Comparison of ENCODE assay signal across 8 mouse cellular contexts in the genomic region with DNA sequence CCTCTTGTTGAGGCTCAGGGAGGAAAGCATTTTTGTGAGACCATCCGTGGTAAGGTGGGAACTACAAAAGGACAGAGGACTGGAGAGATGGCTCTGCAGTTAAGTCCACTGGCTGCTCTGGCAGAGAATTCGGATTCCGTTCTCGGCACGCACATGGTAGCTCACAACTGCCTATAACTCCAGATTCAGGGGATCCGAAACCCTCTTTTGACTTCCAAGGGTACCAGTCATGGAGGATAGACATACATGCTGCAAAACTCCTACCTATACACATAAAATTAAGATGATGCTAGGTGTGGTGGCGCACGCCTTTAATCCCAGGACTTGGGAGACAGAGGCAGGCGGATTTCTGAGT. TPM values are rescaled to one million over a fixed set of nuclear protein-coding genes. Genes with fewer than 3 reads are reported as not detected.
A peak's percentile ranks its signal among the peaks of the same experiment; 100 is the strongest.
DNase-seq lines count a peak whose midpoint lies in the region; ATAC-seq and TF ChIP-seq lines count a peak whose summit lies in the region.

No protein-coding gene starts in this region.

- H3K27ac ChIP-seq in kidney, postnatal 0 days = peak overlapping the region; percentile 60
- peak overlapping the region; percentile 89 for H3K27ac ChIP-seq in embryonic facial prominence, embryonic 10.5 days (replicated peaks)
- peak overlapping the region; percentile 82 for H3K27ac ChIP-seq in hindbrain, embryonic 16.5 days (ENCODE audit: low read depth, low read length)
- peak overlapping the region; percentile 81 for H3K27ac ChIP-seq in midbrain, embryonic 16.5 days (ENCODE audit: low read length)

- no peak; the same call in 1 of the 2 replicates for ATAC-seq in kidney, postnatal 0 days (replicated peaks; ENCODE audit: low FRiP score, low read depth)
- ATAC-seq in hindbrain, embryonic 16.5 days = no peak
- ATAC-seq in midbrain, embryonic 16.5 days = no peak

- H3K36me3 ChIP-seq in kidney, postnatal 0 days (ENCODE audit: insufficient read depth, low read length) = 0 out of 2 replicates have a peak, but pooled peaks cover 3% of the 10 kb centered on the region
- peaks cover 31% of the 10 kb centered on the region for H3K36me3 ChIP-seq in embryonic facial prominence, embryonic 10.5 days (replicated peaks)
- peaks cover 13% of the 10 kb centered on the region for H3K36me3 ChIP-seq in hindbrain, embryonic 16.5 days (ENCODE audit: control insufficient read depth, insufficient read depth, low read length)
- H3K36me3 ChIP-seq in midbrain, embryonic 16.5 days (ENCODE audit: control insufficient read depth, insufficient read depth, low read length) = peaks cover 16% of the 10 kb centered on the region

- intact Hi-C loops in left cerebral cortex, postnatal 14 days (cut with DNase I) = loop anchor here (5.0 kb wide), 1 partner anchor 46 kb away; no protein-coding TSS in a partner anchor
- intact Hi-C loops in gastrocnemius, postnatal 36 days (cut with DNase I) = loop anchor here (5.0 kb wide), 1 partner anchor 46 kb away; no protein-coding TSS in a partner anchor

- peak overlapping the region; percentile 78 for H3K4me3 ChIP-seq in kidney, postnatal 0 days (replicated peaks; ENCODE audit: low read depth, low read length)
- peak overlapping the region; percentile 88 for H3K4me3 ChIP-seq in embryonic facial prominence, embryonic 10.5 days
- peak overlapping the region; percentile 76 for H3K4me3 ChIP-seq in hindbrain, embryonic 16.5 days (ENCODE audit: low read length)
- H3K4me3 ChIP-seq in midbrain, embryonic 16.5 days (ENCODE audit: low read depth, low read length) = peak overlapping the region; percentile 66

- H3K9me3 ChIP-seq in kidney, postnatal 0 days (replicated peaks; ENCODE audit: low read length) = no peaks in the 10 kb centered on the region
- H3K9me3 ChIP-seq in embryonic facial prominence, embryonic 10.5 days = no peaks in the 10 kb centered on the region
- H3K9me3 ChIP-seq in hindbrain, embryonic 16.5 days (ENCODE audit: control insufficient read depth, low read length) = no peaks in the 10 kb centered on the region
- H3K9me3 ChIP-seq in midbrain, embryonic 16.5 days (replicated peaks; ENCODE audit: control insufficient read depth, low read length, poor library complexity, severe bottlenecking) = no peaks in the 10 kb centered on the region

- TF ChIP-seq CTCF in kidney, postnatal 0 days (IDR thresholded peaks at IDR 0.05; ENCODE audit: low read depth) = no peak

- peaks cover 6% of the 10 kb centered on the region for H3K4me1 ChIP-seq in kidney, postnatal 0 days (replicated peaks; ENCODE audit: insufficient read depth, low read length)
- H3K4me1 ChIP-seq in embryonic facial prominence, embryonic 10.5 days = peaks cover 8% of the 10 kb centered on the region
- H3K4me1 ChIP-seq in hindbrain, embryonic 16.5 days (ENCODE audit: control insufficient read depth, insufficient read depth, low read depth, low read length) = peaks cover 9% of the 10 kb centered on the region
- H3K4me1 ChIP-seq in midbrain, embryonic 16.5 days (ENCODE audit: control insufficient read depth, insufficient read depth, low read length) = peaks cover 11% of the 10 kb centered on the region

- peak overlapping the region; percentile 86 for H3K4me2 ChIP-seq in kidney, postnatal 0 days (ENCODE audit: low read length)
- peak overlapping the region; percentile 75 for H3K4me2 ChIP-seq in hindbrain, embryonic 16.5 days (ENCODE audit: low read length)
- peak overlapping the region; percentile 56 for H3K4me2 ChIP-seq in midbrain, embryonic 16.5 days (ENCODE audit: low read length)

- H3K27me3 ChIP-seq in kidney, postnatal 0 days (ENCODE audit: insufficient read depth, low read length) = no peaks in the 10 kb centered on the region
- H3K27me3 ChIP-seq in embryonic facial prominence, embryonic 10.5 days (replicated peaks; ENCODE audit: low read depth, poor library complexity, severe bottlenecking) = no peaks in the 10 kb centered on the region
- no peaks in the 10 kb centered on the region for H3K27me3 ChIP-seq in hindbrain, embryonic 16.5 days (replicated peaks; ENCODE audit: control insufficient read depth, insufficient read depth, low read length)
- no peaks in the 10 kb centered on the region for H3K27me3 ChIP-seq in midbrain, embryonic 16.5 days (ENCODE audit: control insufficient read depth, insufficient read depth, low read depth, low read length)

- 26% methylated on average over 9 of the region's 9 CpGs for WGBS in kidney, postnatal 0 days
- WGBS in embryonic facial prominence, embryonic 10.5 days = 29% methylated on average over 9 of the region's 9 CpGs
- 28% methylated on average over 9 of the region's 9 CpGs for WGBS in hindbrain, embryonic 16.5 days
- WGBS in midbrain, embryonic 16.5 days = 24% methylated on average over 9 of the region's 9 CpGs

- DNase-seq in kidney, postnatal 0 days (ENCODE audit: low spot score) = no peak
- no peak for DNase-seq in kidney, adult 18-20 months
- DNase-seq in embryonic facial prominence, embryonic 10.5 days (ENCODE audit: low spot score) = no peak
- DNase-seq in left cerebral cortex, postnatal 14 days (ENCODE audit: low spot score in 2 of 2) = no peak
- no peak for DNase-seq in urinary bladder, postnatal 14 days (ENCODE audit: low spot score)
- DNase-seq in gastrocnemius, postnatal 36 days = no peak

- H3K9ac ChIP-seq in kidney, postnatal 0 days (ENCODE audit: low read depth, low read length) = peak overlapping the region; percentile 87
- peak overlapping the region; percentile 84 for H3K9ac ChIP-seq in hindbrain, embryonic 16.5 days (ENCODE audit: low read depth, low read length)
- peak overlapping the region; percentile 74 for H3K9ac ChIP-seq in midbrain, embryonic 16.5 days (ENCODE audit: low read depth, low read length)

RNA-seq across cellular contexts. Expression of gene Timm44, which starts 0.4 kb away (rescaled TPM):
- 61.1 and 64.7 TPM in 2 replicates for polyA plus RNA-seq in kidney, postnatal 0 days (2015; fragmentation: Nextera tagmentation; extraction: Ambion mirVana)
- polyA plus RNA-seq in embryonic facial prominence, embryonic 10.5 days (2016; fragmentation: Nextera tagmentation; extraction: Ambion mirVana) = 64.7 and 73.3 TPM in 2 replicates
- 43.6 and 51.9 TPM in 2 replicates for polyA plus RNA-seq in hindbrain, embryonic 16.5 days (2015; fragmentation: Nextera tagmentation; extraction: Ambion mirVana)
- 45.3 and 48.1 TPM in 2 replicates for polyA plus RNA-seq in midbrain, embryonic 16.5 days (2015; fragmentation: Nextera tagmentation; extraction: Ambion mirVana)
- total RNA-seq in left cerebral cortex, postnatal 14 days (2021) = 10 to 100 TPM; 59.4 to 65.0 TPM
- 10 to 100 TPM; 71.3 to 74.9 TPM for total RNA-seq in gastrocnemius, postnatal 36 days (2021)

RNA-seq across cellular contexts. Expression of gene Ctxn1, which starts 17.0 kb away (rescaled TPM):
- 78.0 and 78.6 TPM in 2 replicates for polyA plus RNA-seq in kidney, postnatal 0 days (2015; fragmentation: Nextera tagmentation; extraction: Ambion mirVana)
- 121 and 134 TPM in 2 replicates for polyA plus RNA-seq in embryonic facial prominence, embryonic 10.5 days (2016; fragmentation: Nextera tagmentation; extraction: Ambion mirVana)
- 278 and 289 TPM in 2 replicates for polyA plus RNA-seq in hindbrain, embryonic 16.5 days (2015; fragmentation: Nextera tagmentation; extraction: Ambion mirVana)
- polyA plus RNA-seq in midbrain, embryonic 16.5 days (2015; fragmentation: Nextera tagmentation; extraction: Ambion mirVana) = 258 and 267 TPM in 2 replicates
- total RNA-seq in left cerebral cortex, postnatal 14 days (2021) = 100 to 1,000 TPM; 590 to 595 TPM
- under 1 TPM; 0.42 to 0.71 TPM for total RNA-seq in gastrocnemius, postnatal 36 days (2021)

RNA-seq across cellular contexts. Expression of gene Snapc2, which starts 23.2 kb away (rescaled TPM):
- 42.4 and 43.1 TPM in 2 replicates for polyA plus RNA-seq in kidney, postnatal 0 days (2015; fragmentation: Nextera tagmentation; extraction: Ambion mirVana)
- 62.3 and 64.6 TPM in 2 replicates for polyA plus RNA-seq in embryonic facial prominence, embryonic 10.5 days (2016; fragmentation: Nextera tagmentation; extraction: Ambion mirVana)
- 71.6 and 72.2 TPM in 2 replicates for polyA plus RNA-seq in hindbrain, embryonic 16.5 days (2015; fragmentation: Nextera tagmentation; extraction: Ambion mirVana)
- polyA plus RNA-seq in midbrain, embryonic 16.5 days (2015; fragmentation: Nextera tagmentation; extraction: Ambion mirVana) = 62.2 and 62.9 TPM in 2 replicates
- 10 to 100 TPM; 28.8 to 31.1 TPM for total RNA-seq in left cerebral cortex, postnatal 14 days (2021)
- total RNA-seq in gastrocnemius, postnatal 36 days (2021) = 10 to 100 TPM; 11.0 to 12.0 TPM

RNA-seq across cellular contexts. Expression of gene Tgfbr3l, which starts 28.1 kb away (rescaled TPM):
- polyA plus RNA-seq in kidney, postnatal 0 days (2015; fragmentation: Nextera tagmentation; extraction: Ambion mirVana) = 2.3 and 2.9 TPM in 2 replicates
- 4.4 and 5.2 TPM in 2 replicates for polyA plus RNA-seq in embryonic facial prominence, embryonic 10.5 days (2016; fragmentation: Nextera tagmentation; extraction: Ambion mirVana)
- 2.8 and 3.7 TPM in 2 replicates for polyA plus RNA-seq in hindbrain, embryonic 16.5 days (2015; fragmentation: Nextera tagmentation; extraction: Ambion mirVana)
- polyA plus RNA-seq in midbrain, embryonic 16.5 days (2015; fragmentation: Nextera tagmentation; extraction: Ambion mirVana) = 4.1 and 5.2 TPM in 2 replicates
- 1 to 10 TPM; 5.6 to 9.0 TPM for total RNA-seq in left cerebral cortex, postnatal 14 days (2021)
- total RNA-seq in gastrocnemius, postnatal 36 days (2021) = 1 to 10 TPM; 2.5 to 3.0 TPM

RNA-seq across cellular contexts. Expression of gene Gm49320, which starts 37.4 kb away (rescaled TPM):
- polyA plus RNA-seq in kidney, postnatal 0 days (2015; fragmentation: Nextera tagmentation; extraction: Ambion mirVana) = 0.97 and 1.2 TPM in 2 replicates
- 0.44 and 0.85 TPM in 2 replicates for polyA plus RNA-seq in embryonic facial prominence, embryonic 10.5 days (2016; fragmentation: Nextera tagmentation; extraction: Ambion mirVana)
- 0.59 and 0.71 TPM in 2 replicates for polyA plus RNA-seq in hindbrain, embryonic 16.5 days (2015; fragmentation: Nextera tagmentation; extraction: Ambion mirVana)
- polyA plus RNA-seq in midbrain, embryonic 16.5 days (2015; fragmentation: Nextera tagmentation; extraction: Ambion mirVana) = 0.73 and 1.8 TPM in 2 replicates
- not detected for total RNA-seq in left cerebral cortex, postnatal 14 days (2021)
- total RNA-seq in gastrocnemius, postnatal 36 days (2021) = under 1 TPM in 1 of 2 experiments, not detected in 1; 0.20 TPM
